Mouse (Mus musculus): Measurements from ENCODE around the gene Spsb1. TPM values are rescaled to one million over a fixed set of nuclear protein-coding genes. Genes with fewer than 3 reads are reported as not detected.

Spsb1 gene
- total and polyA plus RNA-seq, 3 experiments: 0.04 to 0.19 (median 0.07) TPM

- no peak for DNase-seq (ENCODE audit: extremely low read depth)
- Histone ChIP-seq H3K9ac (ENCODE audit: insufficient read depth, low read depth) (no peak overlapping the region), H3K36me3 (replicated peaks in 1 of 2; ENCODE audit: control insufficient read depth in 1 of 2, insufficient read depth in 1 of 2, low read length in 1 of 2) (no peaks in the 10 kb centered on the region), H3K27me3 (replicated peaks) (no peaks in the 10 kb centered on the region), H3K79me2 (replicated peaks; ENCODE audit: control insufficient read depth, extremely low read depth, insufficient read depth, poor library complexity, severe bottlenecking) (no peaks in the 10 kb centered on the region), H3K4me2 (ENCODE audit: insufficient read depth, low read depth, poor library complexity, severe bottlenecking) (no peak overlapping the region), H3K4me3 (replicated peaks in 1 of 3; ENCODE audit: low read depth in 2 of 3, low read length in 2 of 3, poor library complexity in 1 of 3) (no peak overlapping the region), H3K4me1 (ENCODE audit: control insufficient read depth in 1 of 2, insufficient read depth in 2 of 2) (peaks cover 0 to 6% of the 10 kb centered on the region in 2 experiments; a peak in 2 of 4 replicates), H3K9me3 (replicated peaks; ENCODE audit: low read length) (peaks cover 3% of the 10 kb centered on the region), H3K27ac (ENCODE audit: insufficient read depth, low read depth) (no peak overlapping the region)
- dilution Hi-C loops (cut with MboI; ENCODE audit: extremely low pct_ligation_motif_present, extremely low pct_unique_long_range_greater_than_20kb, low sequenced_read_pairs) (no loop called here), in situ Hi-C loops (cut with MboI; ENCODE audit: low pct_ligation_motif_present, low pct_unique_long_range_greater_than_20kb, low sequenced_read_pairs) (no loop called here)
- TF ChIP-seq GABPA (IDR thresholded peaks at IDR 0.05; ENCODE audit: insufficient replicate concordance, low read depth, low read length): no peak
- TF ChIP-seq EP300 (IDR thresholded peaks at IDR 0.05; ENCODE audit: low read length): no peak
- TF ChIP-seq BHLHE40 (IDR thresholded peaks at IDR 0.05; ENCODE audit: low read depth, low read length): no peak
- no peak for TF ChIP-seq POLR2AphosphoS2 (IDR thresholded peaks at IDR 0.05; ENCODE audit: low read depth, low read length)
- TF ChIP-seq NELFE (IDR thresholded peaks at IDR 0.05; ENCODE audit: low read depth, low read length): no peak
- no peak for TF ChIP-seq MXI1 (IDR thresholded peaks at IDR 0.05; ENCODE audit: low read depth, low read length)
- TF ChIP-seq NRF1 (IDR thresholded peaks at IDR 0.05; ENCODE audit: low read depth, low read length): no peak
- TF ChIP-seq POLR2A (IDR thresholded peaks at IDR 0.05; ENCODE audit: low read depth, low read length): no peak
- TF ChIP-seq USF1 (IDR thresholded peaks at IDR 0.05; ENCODE audit: low read depth, low read length): no peak
- TF ChIP-seq ZC3H11A (IDR thresholded peaks at IDR 0.05; ENCODE audit: low read depth, low read length): no peak
- TF ChIP-seq ZMIZ1 (IDR thresholded peaks at IDR 0.05; ENCODE audit: low read depth, low read length): no peak
- TF ChIP-seq SMC3 (IDR thresholded peaks at IDR 0.05; ENCODE audit: low read depth, low read length): no peak
- no peak for TF ChIP-seq KAT2A (IDR thresholded peaks at IDR 0.05; ENCODE audit: insufficient replicate concordance, low read length)
- no peak for TF ChIP-seq SIN3A (IDR thresholded peaks at IDR 0.05; ENCODE audit: low read length)
- TF ChIP-seq MYC (IDR thresholded peaks at IDR 0.05; ENCODE audit: low read depth, low read length): no peak
- TF ChIP-seq MAFK (IDR thresholded peaks at IDR 0.05; ENCODE audit: insufficient replicate concordance, low read length): no peak
Observed at GRCm38 (mm10) chr4:149907656-149908055, 47.2 kb downstream of the Spsb1 start.

GRCm38 (mm10) chr4:149906921-149907320 is 47.9 kb downstream of the Spsb1 start:
- Histone ChIP-seq H3K9ac (ENCODE audit: insufficient read depth, low read depth) (no peak overlapping the region), H3K27ac (ENCODE audit: insufficient read depth, low read depth) (no peak overlapping the region), H3K9me3 (replicated peaks; ENCODE audit: low read length) (peaks cover 3% of the 10 kb centered on the region), H3K27me3 (replicated peaks) (no peaks in the 10 kb centered on the region), H3K4me2 (ENCODE audit: insufficient read depth, low read depth, poor library complexity, severe bottlenecking) (no peak overlapping the region), H3K4me3 (replicated peaks in 1 of 3; ENCODE audit: low read depth in 2 of 3, low read length in 2 of 3, poor library complexity in 1 of 3) (no peak overlapping the region), H3K79me2 (replicated peaks; ENCODE audit: control insufficient read depth, extremely low read depth, insufficient read depth, poor library complexity, severe bottlenecking) (no peaks in the 10 kb centered on the region), H3K4me1 (ENCODE audit: control insufficient read depth in 1 of 2, insufficient read depth in 2 of 2) (peaks cover 0 to 10% of the 10 kb centered on the region in 2 experiments; a peak in 2 of 4 replicates), H3K36me3 (replicated peaks in 1 of 2; ENCODE audit: control insufficient read depth in 1 of 2, insufficient read depth in 1 of 2, low read length in 1 of 2) (no peaks in the 10 kb centered on the region)
- dilution Hi-C loops (cut with MboI; ENCODE audit: extremely low pct_ligation_motif_present, extremely low pct_unique_long_range_greater_than_20kb, low sequenced_read_pairs) (no loop called here), in situ Hi-C loops (cut with MboI; ENCODE audit: low pct_ligation_motif_present, low pct_unique_long_range_greater_than_20kb, low sequenced_read_pairs) (no loop called here)
- no peak for TF ChIP-seq PAX5 (IDR thresholded peaks at IDR 0.05; ENCODE audit: low read length)
- no peak for TF ChIP-seq SIN3A (IDR thresholded peaks at IDR 0.05; ENCODE audit: low read length)
- no peak for TF ChIP-seq HCFC1 (IDR thresholded peaks at IDR 0.05; ENCODE audit: low read depth, low read length)
- no peak for TF ChIP-seq NRF1 (IDR thresholded peaks at IDR 0.05; ENCODE audit: low read depth, low read length)
- no peak for TF ChIP-seq SMC3 (IDR thresholded peaks at IDR 0.05; ENCODE audit: low read depth, low read length)
- TF ChIP-seq USF1 (IDR thresholded peaks at IDR 0.05; ENCODE audit: low read depth, low read length): no peak
- TF ChIP-seq EP300 (IDR thresholded peaks at IDR 0.05; ENCODE audit: low read length): no peak
- TF ChIP-seq MEF2A (IDR thresholded peaks at IDR 0.05; ENCODE audit: borderline replicate concordance, low read depth, low read length): no peak
- no peak for TF ChIP-seq POLR2AphosphoS2 (IDR thresholded peaks at IDR 0.05; ENCODE audit: low read depth, low read length)
- no peak for TF ChIP-seq USF2 (conservative IDR thresholded peaks at IDR 0.05; ENCODE audit: low read depth, low read length)
- no peak for TF ChIP-seq ZNF384 (IDR thresholded peaks at IDR 0.05; ENCODE audit: low read depth, low read length)
- TF ChIP-seq JUND (conservative IDR thresholded peaks at IDR 0.05; ENCODE audit: low read depth, low read length): no peak
- TF ChIP-seq POLR2A (IDR thresholded peaks at IDR 0.05; ENCODE audit: low read depth, low read length): no peak
- TF ChIP-seq MXI1 (IDR thresholded peaks at IDR 0.05; ENCODE audit: low read depth, low read length): no peak
- TF ChIP-seq TBP (conservative IDR thresholded peaks at IDR 0.05; ENCODE audit: low read depth, low read length): no peak
- no peak for DNase-seq (ENCODE audit: extremely low read depth)
